Mouse (Mus musculus): ENCODE data around the gene Endou. TPM values are rescaled to one million over a fixed set of nuclear protein-coding genes. Genes with fewer than 3 reads are reported as not detected.

Gene Endou
- polyA plus RNA-seq, 1 experiment from 2014 or later: 0.31 TPM

DNA sequence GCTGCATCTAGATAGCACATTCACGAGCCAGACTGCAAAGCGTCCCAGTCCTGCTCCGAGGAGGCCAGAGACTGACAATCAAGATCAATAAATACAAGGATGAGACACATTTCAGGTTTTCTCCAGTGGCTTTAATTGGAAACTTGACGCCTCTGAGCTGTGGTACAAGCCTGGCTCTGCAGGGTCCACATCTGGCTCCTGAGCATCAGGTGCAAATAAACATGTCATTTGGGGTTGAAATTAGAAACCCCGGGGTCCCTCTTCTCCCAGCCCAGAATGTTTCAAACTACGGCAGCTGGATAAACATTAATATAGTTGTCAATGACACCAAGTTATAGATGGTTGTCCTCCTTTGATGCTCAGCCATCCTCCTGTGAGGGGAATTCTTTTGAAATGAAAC, 20.2 kb downstream of the Endou start:
- 70% methylated on average over 6 of the region's 6 CpGs for WGBS
- ATAC-seq: no peak
- Histone ChIP-seq H3K4me3 (replicated peaks) (no peak overlapping the region), H3K27me3 (0 out of 2 replicates have a peak, but pooled peaks cover 3% of the 10 kb centered on the region), H3K27ac (no peak overlapping the region), H3K9me3 (no peaks in the 10 kb centered on the region), H3K4me2 (replicated peaks) (no peak overlapping the region), H3K9ac (replicated peaks) (no peak overlapping the region), H3K4me1 (replicated peaks) (0 out of 2 replicates have a peak, but pooled peaks cover 5% of the 10 kb centered on the region), H3K36me3 (no peaks in the 10 kb centered on the region)

- Histone ChIP-seq H3K4me2 (replicated peaks) (peak within 1 kb of the TSS; percentile 69), H3K27ac (peak within 1 kb of the TSS; percentile 70), H3K4me1 (replicated peaks) (peaks cover 18% of the 10 kb centered on the region), H3K9ac (replicated peaks) (peak within 1 kb of the TSS; percentile 97), H3K9me3 (no peaks in the 10 kb centered on the region), H3K4me3 (replicated peaks) (peak within 1 kb of the TSS; percentile 92), H3K27me3 (0 out of 2 replicates have a peak, but pooled peaks cover 3% of the 10 kb centered on the region), H3K36me3 (peaks cover 24% of the 10 kb centered on the region)
- WGBS: under 1% methylated on average over 71 of the region's 71 CpGs
- peak; percentile 97 for ATAC-seq
Observed at GRCm38 (mm10) chr15:97705211-97706050, 25.7 kb downstream of the Endou start, which contains the start of gene Rpap3. TSS of gene Rpap3 (minus strand) at chr15:97705825.

DNA sequence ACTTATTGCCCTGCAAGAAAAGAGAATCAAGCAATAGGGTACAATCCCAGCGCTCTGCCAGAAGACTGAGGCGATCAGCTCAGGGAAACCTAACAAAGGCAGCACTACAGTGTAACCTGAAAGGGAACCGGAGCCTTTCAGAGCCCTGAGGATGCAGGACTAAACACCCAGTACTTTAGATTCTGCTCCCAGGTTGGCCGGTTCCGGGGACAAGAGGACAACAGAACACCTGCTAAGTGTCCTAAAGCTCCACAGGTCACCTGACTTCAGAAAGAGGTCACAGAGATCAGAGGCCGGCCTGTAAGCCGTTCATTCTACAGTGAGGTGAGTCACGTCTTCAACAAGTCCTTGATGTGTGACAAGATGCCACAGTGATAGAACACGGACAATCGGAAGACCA, 34.5 kb downstream of the Endou start:
- 90% methylated on average over 10 of the region's 10 CpGs for WGBS
- Histone ChIP-seq H3K9ac (replicated peaks) (no peak overlapping the region), H3K9me3 (no peaks in the 10 kb centered on the region), H3K4me2 (replicated peaks) (no peak overlapping the region), H3K4me1 (replicated peaks) (no peaks in the 10 kb centered on the region), H3K36me3 (peaks cover 92% of the 10 kb centered on the region), H3K4me3 (replicated peaks) (no peak overlapping the region), H3K27me3 (no peaks in the 10 kb centered on the region), H3K27ac (no peak overlapping the region)
- ATAC-seq: no peak

- Histone ChIP-seq H3K36me3 (peaks cover 83% of the 10 kb centered on the region), H3K27ac (no peak overlapping the region), H3K9ac (replicated peaks) (no peak overlapping the region), H3K4me2 (replicated peaks) (no peak overlapping the region), H3K27me3 (no peaks in the 10 kb centered on the region), H3K4me1 (replicated peaks) (no peaks in the 10 kb centered on the region), H3K4me3 (replicated peaks) (no peak overlapping the region), H3K9me3 (no peaks in the 10 kb centered on the region)
- WGBS: 92% methylated on average over 5 of the region's 5 CpGs
- ATAC-seq: no peak
Observed at GRCm38 (mm10) chr15:97693411-97693810, 37.7 kb downstream of the Endou start.

DNA sequence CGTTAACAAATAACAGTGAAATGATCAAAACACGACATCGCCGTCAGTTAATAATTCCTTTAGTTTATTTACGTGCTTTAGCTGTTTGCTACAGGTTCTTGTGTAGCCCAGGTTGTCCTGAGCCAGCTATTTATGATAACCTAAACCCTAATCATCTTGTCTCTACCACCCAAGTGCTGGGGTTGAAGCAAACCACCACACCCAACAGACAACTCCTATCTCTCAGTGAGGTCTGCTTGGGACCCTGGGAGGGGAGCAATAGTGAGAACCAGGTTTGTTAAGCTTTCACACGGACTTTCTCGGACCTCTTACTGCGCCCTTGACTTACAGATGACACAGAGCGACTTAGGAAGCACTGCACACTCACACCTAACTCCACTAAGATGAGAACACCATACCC, 47.0 kb downstream of the Endou start:
- 0 out of 2 replicates have a peak, but pooled peaks cover 2% of the 10 kb centered on the region for H3K4me1 ChIP-seq (replicated peaks)
- no peaks in the 10 kb centered on the region for H3K27me3 ChIP-seq
- no peak overlapping the region for H3K4me2 ChIP-seq (replicated peaks)
- no peak overlapping the region for H3K27ac ChIP-seq
- H3K9me3 ChIP-seq: no peaks in the 10 kb centered on the region
- H3K4me3 ChIP-seq (replicated peaks): no peak overlapping the region
- no peak for ATAC-seq
- H3K9ac ChIP-seq (replicated peaks): no peak overlapping the region
- WGBS: 96% methylated on average over 9 of the region's 9 CpGs
- H3K36me3 ChIP-seq: peaks cover 87% of the 10 kb centered on the region

DNA sequence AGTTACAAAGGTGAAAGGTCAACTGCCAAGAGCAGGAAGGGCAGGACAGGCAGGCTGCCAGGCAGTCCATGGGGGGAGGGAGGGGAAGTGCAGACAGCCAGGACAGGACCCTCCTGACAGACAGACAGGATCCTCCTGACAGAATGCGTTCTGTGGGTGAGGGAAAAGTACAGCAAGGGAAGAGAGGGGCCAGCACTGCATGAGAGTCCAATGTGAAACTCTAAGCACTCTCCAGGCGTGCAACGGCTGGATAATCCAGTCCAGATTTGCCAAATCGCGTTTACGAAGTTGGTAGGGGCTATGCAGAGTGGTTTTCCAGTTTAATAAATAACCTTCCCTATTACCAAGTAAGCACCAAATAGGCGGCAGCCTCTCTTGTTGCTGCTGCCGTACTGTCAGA, 49.1 kb downstream of the Endou start:
- H3K4me3 ChIP-seq (replicated peaks): no peak overlapping the region
- peaks cover 87% of the 10 kb centered on the region for H3K36me3 ChIP-seq
- no peak overlapping the region for H3K27ac ChIP-seq
- no peak overlapping the region for H3K9ac ChIP-seq (replicated peaks)
- WGBS: 96% methylated on average over 8 of the region's 8 CpGs
- no peak overlapping the region for H3K4me2 ChIP-seq (replicated peaks)
- 0 out of 2 replicates have a peak, but pooled peaks cover 2% of the 10 kb centered on the region for H3K4me1 ChIP-seq (replicated peaks)
- no peaks in the 10 kb centered on the region for H3K9me3 ChIP-seq
- H3K27me3 ChIP-seq: no peaks in the 10 kb centered on the region
- ATAC-seq: no peak

- ATAC-seq: 0 out of 2 replicates have a peak, but pooled peaks have one; percentile 27
- 0 out of 2 replicates have a peak, but pooled peaks cover 2% of the 10 kb centered on the region for H3K4me1 ChIP-seq (replicated peaks)
- H3K9me3 ChIP-seq: no peaks in the 10 kb centered on the region
- no peak overlapping the region for H3K4me3 ChIP-seq (replicated peaks)
- H3K36me3 ChIP-seq: peaks cover 84% of the 10 kb centered on the region
- H3K4me2 ChIP-seq (replicated peaks): peak overlapping the region; percentile 9; the same call in 1 of the 2 replicates
- H3K27ac ChIP-seq: peak overlapping the region; percentile 41
- H3K9ac ChIP-seq (replicated peaks): no peak overlapping the region
- H3K27me3 ChIP-seq: no peaks in the 10 kb centered on the region
- 73% methylated on average over 18 of the region's 18 CpGs for WGBS
Observed at GRCm38 (mm10) chr15:97679991-97680681, 51.0 kb downstream of the Endou start.

GRCm38 (mm10) chr15:97677341-97677740, 53.8 kb downstream of the Endou start:
- peaks cover 72% of the 10 kb centered on the region for H3K36me3 ChIP-seq

DNA sequence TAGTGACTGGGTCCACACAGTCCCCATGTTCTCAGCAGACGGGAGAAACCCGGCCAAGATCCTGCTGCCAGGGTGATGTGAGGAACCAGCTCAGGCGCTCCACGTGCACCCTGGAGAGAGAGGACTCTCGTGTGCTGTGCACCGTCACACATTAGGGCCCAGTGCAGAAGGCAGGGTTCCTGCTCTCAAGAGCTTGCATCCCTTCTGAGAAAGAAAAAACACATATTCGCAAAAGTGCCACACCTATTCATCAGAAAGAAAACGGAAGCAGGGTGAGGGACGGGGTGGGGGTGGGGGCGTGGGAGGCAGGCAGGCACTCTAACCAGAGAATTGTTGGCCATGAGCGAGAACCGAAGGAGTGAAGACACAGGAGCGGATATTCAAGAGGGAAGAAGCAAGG, 55.2 kb downstream of the Endou start:
- H3K4me2 ChIP-seq (replicated peaks): no peak overlapping the region
- H3K36me3 ChIP-seq: peaks cover 59% of the 10 kb centered on the region
- no peak overlapping the region for H3K27ac ChIP-seq
- H3K27me3 ChIP-seq: no peaks in the 10 kb centered on the region
- no peak for ATAC-seq
- no peak overlapping the region for H3K4me3 ChIP-seq (replicated peaks)
- no peak overlapping the region for H3K9ac ChIP-seq (replicated peaks)
- peaks cover 21% of the 10 kb centered on the region for H3K4me1 ChIP-seq (replicated peaks)
- H3K9me3 ChIP-seq: no peaks in the 10 kb centered on the region
- 95% methylated on average over 13 of the region's 13 CpGs for WGBS

More at GRCm38 (mm10) chr15:97677341-97677740, 53.8 kb downstream of the Endou start:
- ATAC-seq: no peak
- Histone ChIP-seq H3K9ac (replicated peaks) (no peak overlapping the region), H3K27me3 (no peaks in the 10 kb centered on the region), H3K9me3 (no peaks in the 10 kb centered on the region), H3K4me3 (replicated peaks) (no peak overlapping the region), H3K4me2 (replicated peaks) (no peak overlapping the region), H3K4me1 (replicated peaks) (peaks cover 11% of the 10 kb centered on the region), H3K27ac (no peak overlapping the region)
- WGBS: 95% methylated on average over 3 of the region's 3 CpGs

DNA sequence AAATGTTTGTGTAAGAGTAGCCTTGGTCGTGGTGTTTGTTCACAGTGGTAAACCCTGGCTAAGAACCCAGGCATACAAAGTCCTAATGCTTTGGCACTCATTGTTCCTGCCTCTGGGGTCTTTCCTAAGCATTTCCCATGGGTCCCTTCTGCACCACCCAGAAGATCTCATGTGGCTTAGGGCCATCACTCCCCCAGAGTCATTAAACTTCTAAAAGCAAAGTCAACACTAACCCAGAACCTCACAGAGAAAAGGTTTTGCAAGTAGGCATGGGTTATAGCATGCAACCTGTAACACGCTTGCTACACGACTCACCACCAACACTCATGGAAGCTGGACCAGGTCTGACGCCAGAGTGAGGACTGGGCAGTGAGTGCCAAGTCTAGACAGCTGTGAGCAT, 56.7 kb downstream of the Endou start:
- no peak for ATAC-seq
- H3K4me1 ChIP-seq (replicated peaks): peaks cover 18% of the 10 kb centered on the region
- no peak overlapping the region for H3K9ac ChIP-seq (replicated peaks)
- H3K4me2 ChIP-seq (replicated peaks): no peak overlapping the region
- H3K9me3 ChIP-seq: no peaks in the 10 kb centered on the region
- no peaks in the 10 kb centered on the region for H3K27me3 ChIP-seq
- WGBS: 91% methylated on average over 4 of the region's 4 CpGs
- no peak overlapping the region for H3K27ac ChIP-seq
- no peak overlapping the region for H3K4me3 ChIP-seq (replicated peaks)
- H3K36me3 ChIP-seq: peaks cover 49% of the 10 kb centered on the region

DNA sequence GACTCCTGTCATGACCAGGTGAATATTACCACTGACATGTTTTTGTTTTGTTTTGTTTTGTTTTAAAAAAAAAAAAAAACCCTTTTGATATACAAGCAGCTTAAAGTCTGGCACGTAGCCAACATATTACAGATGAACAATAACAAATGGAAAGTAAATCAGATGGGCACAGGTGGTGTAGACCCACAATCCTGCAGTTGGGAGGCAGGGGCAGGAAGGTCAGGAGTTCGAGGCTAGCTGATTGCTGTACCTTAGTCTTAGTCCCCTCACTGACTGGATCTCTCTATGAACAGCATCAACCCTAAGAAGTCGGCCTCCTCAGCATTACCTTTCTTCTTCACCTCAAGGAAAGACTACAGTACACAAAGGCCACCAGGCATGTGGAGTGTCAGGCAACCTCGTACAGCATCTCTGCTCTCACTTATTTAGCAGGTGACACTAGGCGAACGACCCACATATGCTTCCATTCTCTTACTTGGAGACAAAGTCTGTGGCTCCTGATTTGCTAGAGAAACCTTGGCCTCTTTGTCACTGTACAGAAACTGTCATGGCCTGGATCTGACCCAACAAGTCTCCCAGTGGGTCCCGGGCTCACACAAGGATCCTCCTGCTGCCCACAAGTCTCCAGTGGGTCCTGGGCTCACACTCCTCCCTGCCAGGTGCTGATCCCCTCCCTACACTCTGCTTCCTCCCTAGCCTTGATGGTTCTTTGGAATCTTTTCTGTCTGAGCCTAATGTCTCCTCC, 57.7 kb downstream of the Endou start:
- H3K9ac ChIP-seq (replicated peaks): no peak overlapping the region
- WGBS: 96% methylated on average over 7 of the region's 7 CpGs
- H3K4me3 ChIP-seq (replicated peaks): no peak overlapping the region
- H3K9me3 ChIP-seq: no peaks in the 10 kb centered on the region
- no peak overlapping the region for H3K4me2 ChIP-seq (replicated peaks)
- no peak for ATAC-seq
- no peak overlapping the region for H3K27ac ChIP-seq
- H3K36me3 ChIP-seq: peaks cover 46% of the 10 kb centered on the region
- H3K27me3 ChIP-seq: no peaks in the 10 kb centered on the region
- peaks cover 18% of the 10 kb centered on the region for H3K4me1 ChIP-seq (replicated peaks)

All from midbrain, embryonic 13.5 days (tissue).